Mouse (Mus musculus): ENCODE results near the gene Smok3c. TPM values are rescaled to one million over a fixed set of nuclear protein-coding genes. Genes with fewer than 3 reads are reported as not detected.
A peak's percentile ranks its signal among the peaks of the same experiment; 100 is the strongest.

The Smok3c gene
- polyA plus RNA-seq, 1 experiment from 2014 or later, result not detected

- H3K27me3 ChIP-seq, result no peaks in the 10 kb centered on the region
- CTCF ChIA-PET, result no interaction called here
- POLR2A ChIA-PET, result interaction anchor here (1.2 kb wide), 1 partner anchor 11 kb away, joined by 4 read pairs; no protein-coding TSS in a partner anchor
- DNase-seq (ENCODE audit: low read depth, low spot score) (no peak), ATAC-seq (no peak)
- no peak for TF ChIP-seq CTCF (IDR thresholded peaks at IDR 0.05)
- in situ Hi-C loops (cut with MboI; ENCODE audit: low pct_unique_long_range_greater_than_20kb), result no loop called here
Measured at GRCm38 (mm10) chr5:138083318-138083900, 30.4 kb downstream of the Smok3c start.

GRCm38 (mm10) chr5:138083936-138084335 lies 30.9 kb downstream of the Smok3c start:
- CTCF ChIA-PET, result no interaction called here

DNA sequence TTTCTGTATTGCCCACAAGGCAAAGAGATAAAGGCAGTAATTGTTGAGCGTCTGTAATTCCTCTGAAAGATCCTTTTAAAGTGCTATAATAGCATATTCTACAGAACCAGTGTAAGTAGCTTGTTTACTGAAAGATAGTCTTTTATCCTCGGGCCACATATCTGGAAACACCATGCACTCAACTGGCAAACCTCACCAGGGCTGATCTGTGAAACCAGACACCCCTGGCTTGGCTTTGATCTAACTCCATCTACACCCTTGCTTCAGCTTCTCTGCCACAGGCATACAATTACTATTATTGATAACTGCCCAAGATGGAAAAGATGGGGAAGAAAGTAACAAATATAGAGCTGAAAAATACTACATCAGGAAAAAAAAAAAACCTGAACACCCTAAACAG lies 31.5 kb downstream of the Smok3c start:
- ChIA-PET CTCF (interaction anchor here (1.2 kb wide), 1 partner anchor 109 kb away, joined by 3 read pairs; the partner anchor contains the start of gene Mblac1), POLR2A (interaction anchor here (0.7 to 1.2 kb wide), 3 partner anchors 10 to 42 kb away, joined by 3 to 4 read pairs (median 4); no protein-coding TSS in a partner anchor)
- ATAC-seq (no peak), DNase-seq (ENCODE audit: low read depth, low spot score) (no peak)
- H3K27me3 ChIP-seq, result no peaks in the 10 kb centered on the region
- no peak for TF ChIP-seq CTCF (IDR thresholded peaks at IDR 0.05)
- in situ Hi-C loops (cut with MboI; ENCODE audit: low pct_unique_long_range_greater_than_20kb), result no loop called here

More at GRCm38 (mm10) chr5:138083936-138084335, 30.9 kb downstream of the Smok3c start:
- no peak for TF ChIP-seq CTCF (IDR thresholded peaks at IDR 0.05)
- DNase-seq (ENCODE audit: low read depth, low spot score), result no peak
- in situ Hi-C loops (cut with MboI; ENCODE audit: low pct_unique_long_range_greater_than_20kb), result no loop called here
- POLR2A ChIA-PET, result interaction anchor here (0.7 to 1.2 kb wide), 3 partner anchors 11 to 42 kb away, joined by 3 to 4 read pairs (median 4); no protein-coding TSS in a partner anchor
- no peaks in the 10 kb centered on the region for H3K27me3 ChIP-seq
- no peak for ATAC-seq

DNA sequence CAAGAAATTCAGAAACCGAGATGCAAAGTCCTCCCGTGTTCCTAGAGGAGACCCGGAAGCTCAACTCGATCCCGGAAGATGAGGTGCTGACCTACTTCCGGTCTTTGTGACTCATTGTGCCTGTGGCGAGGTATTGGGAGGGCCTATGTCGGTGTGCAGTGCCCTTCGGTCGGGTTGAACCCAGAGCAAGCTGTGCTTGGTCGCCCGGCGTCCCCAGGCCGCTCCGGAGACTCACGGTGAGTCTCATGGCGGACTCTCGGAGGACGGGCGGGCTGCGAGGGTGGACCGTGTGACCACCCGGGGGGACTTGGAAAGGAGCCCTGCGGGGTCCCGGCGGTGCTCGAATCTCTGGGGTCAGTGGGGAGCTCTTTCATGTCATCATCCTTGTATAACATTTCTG lies 32.0 kb downstream of the Smok3c start, which contains the start of gene Zkscan1:
Gene Zkscan1 (plus strand): TSS at position 89 of the 400 bp plus-strand sequence.
- TF ChIP-seq CTCF (IDR thresholded peaks at IDR 0.05), result no peak
- in situ Hi-C loops (cut with MboI; ENCODE audit: low pct_unique_long_range_greater_than_20kb), result loop anchor here (5.0 kb wide), 1 partner anchor 52 kb away; no protein-coding TSS in a partner anchor
- no peaks in the 10 kb centered on the region for H3K27me3 ChIP-seq
- CTCF ChIA-PET, result interaction anchor here (1.2 kb wide), 1 partner anchor 109 kb away, joined by 3 read pairs; the partner anchor contains the start of gene Mblac1
- DNase-seq (ENCODE audit: low read depth, low spot score), result peak; percentile 64
- ATAC-seq, result peak; percentile 74
- POLR2A ChIA-PET, result interaction anchor here (0.5 to 1.1 kb wide), 2 partner anchors 50 to 374 kb away, joined by 3 read pairs; no protein-coding TSS in a partner anchor

- ATAC-seq, result peak; percentile 1
- no peak for TF ChIP-seq CTCF (IDR thresholded peaks at IDR 0.05)
- no peaks in the 10 kb centered on the region for H3K27me3 ChIP-seq
- no peak for DNase-seq (ENCODE audit: low read depth, low spot score)
- in situ Hi-C loops (cut with MboI; ENCODE audit: low pct_unique_long_range_greater_than_20kb), result loop anchor here (5.0 kb wide), 1 partner anchor 52 kb away; no protein-coding TSS in a partner anchor
- CTCF ChIA-PET, result interaction anchor here (1.2 kb wide), 1 partner anchor 108 kb away, joined by 3 read pairs; the partner anchor contains the start of gene Mblac1
- POLR2A ChIA-PET, result interaction anchor here (0.5 to 1.1 kb wide), 3 partner anchors 50 to 414 kb away, joined by 3 to 4 read pairs (median 3); no protein-coding TSS in a partner anchor
Measured at GRCm38 (mm10) chr5:138085421-138085911, 32.5 kb downstream of the Smok3c start.

DNA sequence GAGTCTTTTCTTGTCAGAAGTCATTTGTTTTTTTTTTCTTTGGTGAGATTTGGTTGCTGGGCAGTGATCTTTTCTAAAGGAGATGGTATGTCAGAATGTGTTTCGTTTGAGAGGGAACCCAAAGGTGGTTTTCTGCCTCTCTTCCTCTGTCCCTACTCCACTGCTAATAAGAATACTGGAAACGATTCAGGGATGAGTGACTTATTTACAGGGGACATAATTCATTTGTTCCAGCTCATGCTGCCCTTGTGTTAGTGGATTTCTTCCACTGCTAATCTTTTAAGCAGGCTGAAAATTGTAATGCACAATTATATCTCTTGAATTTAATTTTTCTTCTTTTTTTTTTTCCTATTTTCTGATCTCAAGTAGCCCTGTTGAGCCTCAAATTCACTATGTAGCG lies 33.8 kb downstream of the Smok3c start:
- DNase-seq (ENCODE audit: low read depth, low spot score) (no peak), ATAC-seq (no peak)
- in situ Hi-C loops (cut with MboI; ENCODE audit: low pct_unique_long_range_greater_than_20kb), result loop anchor here (5.0 kb wide), 1 partner anchor 50 kb away; no protein-coding TSS in a partner anchor
- no peak for TF ChIP-seq CTCF (IDR thresholded peaks at IDR 0.05)
- no peaks in the 10 kb centered on the region for H3K27me3 ChIP-seq
- CTCF ChIA-PET, result interaction anchor here (1.6 to 2.7 kb wide), 2 partner anchors 50 to 68 kb away, joined by 6 to 11 read pairs; no protein-coding TSS in a partner anchor
- POLR2A ChIA-PET, result interaction anchor here (0.6 to 1.5 kb wide), 4 partner anchors 9 to 208 kb away, joined by 3 to 4 read pairs (median 3); no protein-coding TSS in a partner anchor

DNA sequence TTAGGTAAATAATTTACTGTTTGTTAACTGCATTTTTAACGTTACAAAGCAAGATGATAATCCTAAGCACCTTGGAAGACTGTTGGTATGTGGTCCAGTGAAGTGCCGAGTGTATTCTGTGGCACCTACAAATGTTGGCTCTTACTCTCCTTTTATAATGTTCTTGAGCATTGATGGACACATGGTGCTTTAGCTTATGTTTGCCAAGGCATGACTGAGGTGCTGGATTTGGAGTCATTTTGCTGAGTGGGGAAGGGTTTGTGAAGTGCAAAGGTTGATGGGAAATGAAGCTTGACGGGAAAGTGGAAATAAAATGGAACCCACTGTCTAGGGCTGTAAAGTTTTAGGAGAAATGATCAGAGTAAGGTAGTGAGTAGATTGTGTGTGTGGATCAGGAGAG lies 35.4 kb downstream of the Smok3c start:
- in situ Hi-C loops (cut with MboI; ENCODE audit: low pct_unique_long_range_greater_than_20kb), result loop anchor here (5.0 kb wide), 1 partner anchor 49 kb away; no protein-coding TSS in a partner anchor
- ChIA-PET POLR2A (interaction anchor here (0.9 to 1.3 kb wide), 2 partner anchors 15 to 28 kb away, joined by 3 to 4 read pairs; no protein-coding TSS in a partner anchor), CTCF (interaction anchor here (1.2 to 2.7 kb wide), 3 partner anchors 11 to 66 kb away, joined by 4 to 11 read pairs (median 6); no protein-coding TSS in a partner anchor)
- no peaks in the 10 kb centered on the region for H3K27me3 ChIP-seq
- ATAC-seq (no peak), DNase-seq (ENCODE audit: low read depth, low spot score) (no peak)
- TF ChIP-seq CTCF (IDR thresholded peaks at IDR 0.05), result no peak

GRCm38 (mm10) chr5:138089108-138089551 lies 36.1 kb downstream of the Smok3c start:
- CTCF ChIA-PET, result interaction anchor here (1.0 to 2.7 kb wide), 3 partner anchors 14 to 48 kb away, joined by 3 to 11 read pairs (median 9); no protein-coding TSS in a partner anchor
- in situ Hi-C loops (cut with MboI; ENCODE audit: low pct_unique_long_range_greater_than_20kb), result loop anchor here (5.0 kb wide), 1 partner anchor 48 kb away; no protein-coding TSS in a partner anchor
- TF ChIP-seq CTCF (IDR thresholded peaks at IDR 0.05), result no peak
- ATAC-seq (peak; percentile 44), DNase-seq (ENCODE audit: low read depth, low spot score) (no peak)
- no peaks in the 10 kb centered on the region for H3K27me3 ChIP-seq
- POLR2A ChIA-PET, result interaction anchor here (1.3 kb wide), 1 partner anchor 27 kb away, joined by 4 read pairs; no protein-coding TSS in a partner anchor

- TF ChIP-seq CTCF (IDR thresholded peaks at IDR 0.05), result peak; percentile 82
Measured at GRCm38 (mm10) chr5:138090271-138090670, 37.3 kb downstream of the Smok3c start.

DNA sequence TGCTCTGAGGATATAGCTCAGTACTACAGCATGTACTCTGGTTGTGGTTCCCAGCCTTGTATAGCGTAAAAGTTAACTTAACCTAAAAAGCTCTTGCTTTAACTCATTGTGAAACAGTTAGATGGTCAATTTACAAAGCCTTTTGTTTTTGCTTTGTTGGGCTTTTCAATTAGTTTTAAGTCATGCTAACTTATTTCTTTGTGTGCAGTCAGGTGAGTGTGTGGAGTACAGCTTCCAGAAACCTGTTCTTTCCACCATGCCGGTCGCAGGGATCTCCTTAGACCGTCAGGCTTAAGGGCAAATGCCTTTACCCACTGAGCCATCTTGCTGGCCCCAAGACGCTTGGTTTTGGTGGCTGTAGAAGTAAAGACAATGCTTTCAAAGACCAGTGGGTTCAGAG lies 37.7 kb downstream of the Smok3c start:
- CTCF ChIA-PET, result interaction anchor here (0.8 to 2.7 kb wide), 6 partner anchors 14 to 46 kb away, joined by 3 to 9 read pairs (median 4); no protein-coding TSS in a partner anchor

More at GRCm38 (mm10) chr5:138090271-138090670, 37.3 kb downstream of the Smok3c start:
- ATAC-seq (no peak), DNase-seq (ENCODE audit: low read depth, low spot score) (no peak)
- in situ Hi-C loops (cut with MboI; ENCODE audit: low pct_unique_long_range_greater_than_20kb), result no loop called here
- CTCF ChIA-PET, result interaction anchor here (0.8 to 2.7 kb wide), 6 partner anchors 14 to 47 kb away, joined by 3 to 9 read pairs (median 4); no protein-coding TSS in a partner anchor
- POLR2A ChIA-PET, result interaction anchor here (1.1 kb wide), 1 partner anchor 18 kb away, joined by 3 read pairs; no protein-coding TSS in a partner anchor
- H3K27me3 ChIP-seq, result no peaks in the 10 kb centered on the region

More for the DNA sequence above, 37.7 kb downstream of the Smok3c start:
- no peak for ATAC-seq
- in situ Hi-C loops (cut with MboI; ENCODE audit: low pct_unique_long_range_greater_than_20kb), result no loop called here
- no peaks in the 10 kb centered on the region for H3K27me3 ChIP-seq
- DNase-seq (ENCODE audit: low read depth, low spot score), result no peak
- POLR2A ChIA-PET, result no interaction called here
- no peak for TF ChIP-seq CTCF (IDR thresholded peaks at IDR 0.05)

Data from Patski (cell line).